Mouse (Mus musculus): ENCODE results near the gene Hbb-y.

GRCm38 (mm10) chr7:103853090-103853489 is at the start of gene Hbb-y:
- TF ChIP-seq GATA1 (IDR thresholded peaks at IDR 0.05; ENCODE audit: low read length) (no peak), TAL1 (IDR thresholded peaks at IDR 0.05; ENCODE audit: low read length) (no peak)

Measured in erythroblast, embryonic 14.5 days (primary cell).